Mouse (Mus musculus) urinary bladder, postnatal 25 days (tissue): ENCODE measurements around the gene Slc34a2.

ENCODE experiments used
- DNase-seq: peaks from one replicate; pipeline ENCODE4 v3.0.0; 2022; ENCODE audit warnings: low spot score

Slc34a2 gene

DNA sequence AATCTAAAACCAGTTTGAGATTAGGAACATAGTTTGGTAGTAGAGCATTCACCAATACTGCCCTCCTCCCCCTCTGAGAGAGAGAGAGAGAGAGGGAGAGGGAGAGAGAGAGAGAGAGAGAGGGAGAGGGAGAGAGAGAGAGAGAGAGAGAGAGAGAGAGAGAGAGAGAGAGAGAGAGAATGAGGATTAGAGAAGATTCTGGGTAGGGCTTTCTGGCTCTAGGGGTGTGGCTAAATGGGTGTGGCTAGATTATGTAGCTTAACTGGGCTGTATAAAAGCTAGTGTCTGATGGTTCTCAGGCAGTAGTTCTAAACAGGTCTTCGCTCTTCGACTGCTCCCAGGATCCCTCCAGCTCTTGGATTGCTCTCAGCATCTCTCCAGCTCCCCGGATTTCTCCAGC lies at the start of gene Slc34a2:
Slc34a2 (plus strand) TSS at position 301 of the 400 bp plus-strand sequence.
- no peak for DNase-seq

DNA sequence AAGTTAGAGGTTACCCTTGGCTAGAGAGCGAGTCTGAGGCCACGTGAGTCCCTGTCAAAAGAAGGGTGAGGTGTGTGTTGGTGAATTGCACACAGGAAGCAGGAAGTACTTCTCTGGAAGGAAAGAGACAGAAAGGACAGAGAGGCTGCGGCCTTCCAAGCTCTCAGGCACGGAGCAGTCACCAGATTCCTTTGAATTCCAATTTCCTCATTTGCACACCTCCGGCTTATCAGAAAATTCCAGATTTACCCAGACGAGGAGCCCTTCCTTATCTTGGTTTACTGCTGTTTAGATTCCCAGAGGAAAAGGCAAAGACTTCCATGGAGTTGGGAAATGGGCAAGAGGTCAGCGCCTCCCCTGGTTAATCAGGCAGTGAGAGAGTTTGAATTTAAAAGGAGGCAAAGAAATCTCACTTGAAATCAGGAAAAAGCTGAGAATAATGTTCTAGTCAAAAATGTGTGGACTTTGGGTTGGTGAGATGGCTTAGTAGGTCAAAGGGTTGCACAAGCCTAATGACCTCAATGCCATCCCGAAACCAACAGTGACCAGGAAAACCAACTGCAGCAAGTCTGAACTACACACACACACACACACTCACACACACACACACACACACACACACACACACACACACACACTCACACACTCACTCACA lies 47.1 kb upstream of the Slc34a2 start:
- no peak for DNase-seq

DNA sequence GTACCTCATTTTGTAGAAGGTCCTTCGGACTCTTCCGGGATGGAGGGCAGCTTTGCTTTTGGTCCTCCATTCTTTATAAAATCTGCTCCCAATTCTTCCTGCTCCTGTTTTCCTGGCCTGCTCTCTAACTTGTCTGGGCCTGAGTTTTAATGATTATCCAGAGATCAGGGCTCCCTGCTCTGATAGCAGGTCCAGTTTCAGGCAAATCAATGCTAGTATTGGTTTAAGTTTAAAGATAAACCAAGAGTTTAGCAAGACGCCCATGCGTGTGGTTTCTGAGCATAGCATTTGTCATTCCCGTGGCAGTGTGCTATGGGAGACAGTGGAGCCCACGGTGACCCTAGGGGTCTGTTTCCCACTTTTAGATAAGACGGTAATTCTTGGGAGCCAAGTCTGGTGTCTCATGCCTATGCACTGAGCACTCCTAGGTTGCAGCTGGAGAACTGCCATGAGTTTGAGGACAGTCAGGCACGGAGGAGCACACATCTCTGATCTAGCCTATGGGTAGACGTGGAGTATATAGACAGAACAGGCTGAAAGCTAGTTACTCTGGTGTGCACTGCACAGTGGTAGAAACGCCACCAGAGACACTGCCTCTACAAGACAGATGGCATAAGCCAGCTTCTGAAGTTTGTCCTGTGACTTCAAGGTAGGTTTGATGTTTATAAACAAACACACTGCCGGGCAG lies 45.5 kb upstream of the Slc34a2 start:
- no peak for DNase-seq

DNA sequence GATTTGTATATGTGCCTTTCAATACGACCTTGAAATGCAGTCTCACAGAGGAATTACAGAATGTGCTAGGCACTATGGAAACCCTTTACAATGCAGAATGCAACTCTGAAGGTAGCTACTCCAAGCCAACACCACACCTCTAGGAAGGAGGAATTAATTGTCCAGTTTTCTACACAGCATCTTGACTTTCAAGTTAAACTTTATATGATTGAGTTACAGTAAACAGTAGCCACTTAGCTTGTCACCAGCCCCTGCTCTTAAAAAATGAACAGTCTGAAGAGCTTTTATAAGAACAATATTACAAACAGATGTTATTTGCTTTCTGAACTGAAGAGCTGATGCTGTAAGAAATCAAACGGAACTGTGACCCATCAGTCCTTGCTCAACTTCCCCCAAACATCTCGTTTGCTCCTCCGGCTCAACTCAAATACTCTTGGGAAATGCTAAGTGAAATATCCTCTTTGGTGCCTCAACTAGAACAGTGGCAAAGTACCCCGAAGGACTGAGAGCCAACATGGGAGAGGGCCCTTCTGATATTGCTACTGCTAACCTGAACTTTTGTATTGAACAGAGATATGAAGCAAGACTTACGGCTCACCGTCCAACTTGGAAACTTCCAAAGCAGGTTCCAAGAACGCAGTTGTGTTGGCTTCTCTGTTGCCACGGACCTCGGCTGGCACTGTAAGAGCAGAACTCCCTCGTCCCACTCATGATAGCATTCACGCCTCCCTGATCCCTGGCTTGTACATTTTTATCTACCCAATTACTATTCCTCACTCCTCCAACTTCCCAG lies 44.2 kb upstream of the Slc34a2 start:
- DNase-seq = no peak

DNA sequence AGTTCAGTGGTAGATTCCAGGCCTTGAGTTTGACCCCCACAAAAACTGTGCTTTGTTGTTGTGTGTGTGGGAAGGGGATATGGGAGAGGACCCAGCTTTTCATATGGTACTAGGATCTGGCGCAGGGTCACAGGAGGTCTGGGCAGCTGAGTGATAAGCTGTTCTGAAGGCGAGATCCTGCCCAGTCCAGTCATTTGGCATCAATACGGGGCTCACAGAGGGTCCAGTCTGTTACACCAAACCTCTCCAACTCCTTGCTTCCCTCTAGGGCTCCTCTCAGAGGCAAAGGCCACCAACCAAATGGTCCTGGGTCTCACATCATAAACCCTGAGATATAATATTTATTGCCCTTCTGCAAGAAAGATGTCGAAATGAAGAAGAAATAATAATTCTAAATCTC lies 42.4 kb upstream of the Slc34a2 start:
- no peak for DNase-seq

DNA sequence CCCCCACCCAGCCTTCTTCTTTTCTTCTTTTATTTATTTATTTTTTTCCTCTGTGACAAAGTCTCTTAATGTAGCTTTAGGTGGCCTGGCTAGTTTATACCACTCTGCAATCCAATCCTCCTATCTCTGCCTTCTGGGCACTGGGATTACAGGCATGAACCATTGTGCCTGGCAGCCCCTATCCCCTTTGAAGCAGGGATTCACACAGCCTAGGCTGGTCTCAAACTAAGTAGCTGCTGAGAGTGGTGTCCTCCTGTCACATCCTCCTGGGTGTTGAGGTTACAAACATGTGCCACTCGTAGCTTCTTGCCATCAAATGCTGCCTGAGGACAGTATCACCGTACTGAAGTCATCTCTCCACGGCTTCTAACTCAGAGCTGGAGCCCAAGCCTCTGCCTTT lies 41.7 kb upstream of the Slc34a2 start:
- DNase-seq = no peak

DNA sequence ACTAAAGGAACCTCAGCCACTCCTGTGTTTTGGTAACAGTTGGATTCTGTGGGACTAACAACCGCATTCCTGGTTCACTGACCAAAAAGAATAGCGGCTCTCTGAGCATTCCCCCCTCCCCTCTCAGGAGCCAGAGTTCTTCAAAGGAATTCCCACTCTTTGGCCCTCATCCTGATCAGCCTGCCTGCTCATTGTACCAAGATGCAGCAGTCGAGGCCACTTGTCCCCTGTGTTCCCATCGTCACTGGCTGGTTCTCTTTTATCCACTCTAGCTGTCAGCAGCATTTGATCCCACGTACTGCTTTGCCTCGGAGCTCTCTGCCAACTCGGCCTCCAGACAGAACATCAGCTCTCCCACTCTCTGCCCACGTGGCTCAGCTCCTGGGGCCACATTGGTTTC lies 41.3 kb upstream of the Slc34a2 start:
- DNase-seq = no peak

DNA sequence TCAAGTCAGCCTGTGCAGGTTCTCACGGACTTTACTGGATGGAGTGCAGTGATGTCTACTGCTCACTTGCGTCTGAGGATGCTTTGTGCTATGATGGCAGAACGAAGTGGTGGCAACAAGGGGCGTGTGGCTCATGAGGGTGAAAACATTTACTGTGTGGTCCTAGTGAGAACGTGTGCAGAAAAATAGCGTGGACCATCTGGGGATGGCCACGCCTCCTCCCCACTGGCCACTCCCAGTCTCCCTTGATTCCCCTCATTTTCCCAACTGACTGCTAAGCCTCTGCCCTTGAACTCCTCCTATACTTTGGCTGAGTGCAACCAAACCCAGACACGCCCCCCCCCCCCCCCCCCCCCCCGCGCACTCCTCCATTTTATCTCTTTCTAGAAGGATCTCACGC lies 40.8 kb upstream of the Slc34a2 start:
- no peak for DNase-seq

DNA sequence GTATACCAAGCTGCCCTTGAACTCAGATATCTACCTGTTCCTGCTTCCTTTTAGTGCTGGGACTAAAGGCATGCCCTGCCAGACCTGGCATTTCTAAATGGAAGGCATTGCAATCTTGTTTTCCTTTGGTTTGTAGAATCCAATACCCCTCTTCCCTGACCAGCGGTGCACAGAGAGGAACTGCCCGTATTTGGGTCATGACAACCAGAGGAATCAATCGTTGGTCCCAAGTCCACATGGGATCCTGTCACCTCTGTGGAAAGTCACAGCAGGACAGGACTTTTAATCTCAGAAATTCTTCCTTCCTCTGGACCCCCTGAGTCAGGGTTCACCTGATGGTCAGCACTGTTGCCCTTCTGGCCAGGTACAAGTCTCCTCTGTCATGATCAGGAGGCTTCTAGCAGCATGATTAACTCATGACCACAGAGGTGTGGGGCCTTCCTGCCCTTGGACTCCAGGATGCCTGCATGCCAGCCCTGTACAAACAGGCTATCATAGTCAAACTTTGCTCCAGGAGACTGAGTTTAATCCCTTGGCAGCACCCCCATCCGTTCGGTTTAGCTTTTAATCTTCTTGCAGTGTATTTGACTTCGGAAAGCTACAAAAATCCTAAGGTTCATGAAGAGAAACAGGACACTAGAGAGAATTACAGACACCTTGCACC lies 39.7 kb upstream of the Slc34a2 start:
- no peak for DNase-seq

DNA sequence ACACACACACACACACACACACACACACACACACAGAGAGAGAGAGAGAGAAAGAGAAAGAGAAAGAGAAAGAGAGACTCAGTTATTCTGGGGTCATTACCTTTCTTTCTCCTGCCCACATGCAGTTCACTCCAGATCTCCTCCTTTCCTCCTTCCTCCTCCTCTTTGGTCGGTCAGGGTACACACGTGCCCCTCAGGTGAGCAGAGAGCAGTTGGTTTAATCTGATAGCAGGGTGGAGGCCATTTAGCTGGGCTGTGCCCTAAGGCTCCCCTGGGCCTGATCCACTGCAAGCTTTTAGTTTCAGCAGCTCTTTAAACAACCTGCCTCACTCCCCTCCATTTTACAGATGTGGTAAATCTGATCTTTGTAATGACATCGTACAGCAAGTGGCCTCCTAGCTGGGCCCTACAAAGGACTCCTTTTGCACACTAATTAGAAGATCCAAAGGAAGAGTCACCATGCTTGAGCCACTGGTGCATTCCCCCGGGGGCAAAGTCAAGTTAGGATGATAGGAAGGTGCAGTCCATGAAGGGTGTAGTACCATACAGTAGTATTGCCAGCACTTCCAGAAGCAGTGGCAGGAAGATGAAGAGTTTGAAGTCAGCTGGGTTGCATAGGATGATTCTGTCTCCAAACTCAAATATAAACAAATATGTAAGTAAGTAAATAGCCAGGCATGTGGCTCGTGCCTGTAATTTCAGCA lies 37.6 kb upstream of the Slc34a2 start:
- no peak for DNase-seq

DNA sequence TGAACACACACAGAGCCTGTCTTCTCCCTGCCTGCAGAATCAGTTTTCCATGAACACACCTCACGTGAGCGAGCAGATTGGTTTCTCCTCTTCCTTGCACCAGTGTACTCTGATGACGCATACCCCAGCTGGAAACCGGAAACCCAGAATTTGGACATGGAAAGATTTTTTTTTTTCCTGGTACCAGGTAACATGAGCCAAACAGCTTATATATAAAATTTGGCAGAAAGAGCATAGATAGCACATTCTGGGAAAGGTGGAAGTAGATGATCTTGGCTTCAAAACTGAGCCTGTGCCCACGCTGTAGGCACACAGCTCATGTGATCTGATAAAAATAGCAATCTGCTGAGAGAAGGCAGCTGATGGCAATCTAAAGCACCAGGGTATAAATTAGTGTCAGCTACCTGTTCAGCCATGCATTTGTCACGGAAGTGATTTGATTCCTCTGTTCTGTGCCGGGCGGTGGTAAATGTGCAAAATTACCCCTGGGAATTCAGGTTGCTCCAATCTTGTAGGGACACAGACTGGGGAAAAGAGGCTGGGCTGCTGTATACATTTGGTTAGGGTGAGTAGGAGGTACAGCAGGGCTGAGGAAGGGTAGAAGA lies 35.2 kb upstream of the Slc34a2 start:
- DNase-seq = no peak

DNA sequence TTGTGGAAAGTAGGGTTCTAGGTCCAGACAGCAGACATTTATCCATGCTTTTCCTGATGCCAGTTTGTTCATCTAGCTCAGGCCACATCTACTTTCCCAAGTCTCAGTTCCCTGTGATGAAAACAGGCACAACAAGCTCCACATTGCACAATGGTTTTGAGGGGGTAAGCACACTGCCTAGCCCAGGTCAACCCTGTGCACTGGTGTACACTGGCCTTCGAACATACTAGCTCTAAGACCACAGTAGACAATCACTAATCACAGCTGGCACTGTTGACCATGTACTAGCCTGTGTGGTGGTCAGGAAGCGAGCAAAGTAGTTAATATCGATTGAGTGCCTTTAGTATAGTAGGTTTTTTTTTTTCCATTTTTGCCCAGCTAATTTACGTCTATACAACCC lies 34.4 kb upstream of the Slc34a2 start:
- no peak for DNase-seq

DNA sequence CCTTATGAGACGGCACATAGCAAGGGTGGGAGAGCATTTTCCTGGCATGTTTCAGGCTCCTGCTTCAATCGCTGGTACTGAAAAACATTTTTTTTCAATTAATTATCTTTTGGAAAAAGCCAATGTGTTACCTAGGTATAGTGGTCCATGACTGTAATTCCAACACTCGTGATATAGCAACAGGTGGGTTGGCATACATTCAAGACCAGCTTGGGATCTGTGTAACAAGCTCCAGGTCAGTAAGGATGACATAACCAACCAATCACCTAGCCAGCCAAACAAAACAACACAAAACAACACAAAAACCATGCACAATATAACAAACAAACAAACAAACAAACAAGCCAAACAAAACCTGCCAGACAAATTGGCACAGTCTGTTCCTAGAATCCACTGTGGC lies 33.9 kb upstream of the Slc34a2 start:
- DNase-seq = no peak

DNA sequence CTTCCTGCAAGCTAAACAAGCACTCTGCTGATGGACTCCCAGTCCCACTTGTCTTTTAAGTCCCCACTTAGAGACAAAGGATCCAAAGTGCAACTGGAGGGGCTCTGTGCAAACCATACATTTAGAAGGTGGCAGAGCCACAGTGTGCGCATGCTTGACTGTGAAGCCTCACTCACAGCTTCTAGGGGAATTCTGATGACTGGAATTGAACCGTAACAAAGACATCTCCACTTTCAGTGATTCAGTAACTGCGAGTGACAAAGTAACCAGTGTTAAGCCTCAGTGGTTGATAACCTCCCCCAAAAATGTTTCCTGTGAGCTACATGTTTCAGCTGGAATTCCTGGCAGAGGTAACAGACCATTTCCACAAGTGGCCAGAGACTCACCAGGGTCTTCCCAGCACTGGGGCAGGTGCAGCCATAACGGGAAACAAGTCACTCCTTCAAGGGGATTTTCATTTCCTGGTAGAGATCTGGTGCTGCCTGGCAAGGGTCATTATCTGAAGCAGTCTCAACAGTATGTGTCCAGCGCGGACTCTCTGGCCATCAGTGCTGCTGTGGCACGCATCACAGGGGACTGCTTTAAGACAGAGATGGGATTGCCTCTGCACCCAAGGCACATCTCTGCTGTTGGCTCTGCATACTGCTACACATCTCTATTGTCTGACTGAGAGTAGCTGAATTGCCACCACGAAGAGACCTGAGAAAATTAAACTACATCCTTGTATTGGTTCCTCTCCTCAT lies 28.7 kb upstream of the Slc34a2 start:
- DNase-seq = no peak

DNA sequence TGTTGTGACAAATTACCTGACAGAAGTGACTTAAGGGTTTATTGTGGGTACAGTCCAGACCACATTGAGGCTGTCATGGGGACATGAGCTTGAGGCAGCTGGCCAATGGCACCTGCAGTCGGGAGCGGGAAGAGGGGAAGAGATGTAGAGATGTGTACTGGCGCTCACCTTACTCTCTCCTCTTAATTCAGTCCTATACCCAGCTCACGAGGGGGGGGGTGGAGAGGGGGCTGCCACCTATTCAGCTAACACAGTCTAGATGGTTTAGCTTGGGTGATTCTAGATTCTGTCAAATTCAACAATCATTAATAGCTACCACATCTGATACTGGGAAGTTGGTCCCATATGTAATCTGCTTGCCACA lies 28.1 kb upstream of the Slc34a2 start:
- DNase-seq = no peak

DNA sequence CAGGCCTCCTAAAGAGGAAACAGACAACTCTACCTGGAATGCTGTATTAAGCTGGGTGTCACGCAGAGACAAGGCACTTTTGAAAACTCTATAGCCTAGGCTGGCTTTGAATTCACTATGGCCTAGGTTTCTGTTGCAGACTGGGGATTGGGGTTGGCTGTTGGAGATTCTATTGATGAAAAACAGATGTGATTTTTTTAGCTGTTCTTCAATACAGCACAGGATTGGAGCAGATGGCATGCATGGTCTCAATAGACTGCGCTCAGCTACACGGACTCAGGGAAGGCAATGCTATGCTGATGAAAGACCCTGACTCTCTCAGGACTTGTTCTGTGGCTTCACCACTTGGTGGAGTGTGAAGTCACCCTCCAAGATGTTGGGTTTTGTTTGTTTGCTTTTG lies 26.6 kb upstream of the Slc34a2 start:
- no peak for DNase-seq

DNA sequence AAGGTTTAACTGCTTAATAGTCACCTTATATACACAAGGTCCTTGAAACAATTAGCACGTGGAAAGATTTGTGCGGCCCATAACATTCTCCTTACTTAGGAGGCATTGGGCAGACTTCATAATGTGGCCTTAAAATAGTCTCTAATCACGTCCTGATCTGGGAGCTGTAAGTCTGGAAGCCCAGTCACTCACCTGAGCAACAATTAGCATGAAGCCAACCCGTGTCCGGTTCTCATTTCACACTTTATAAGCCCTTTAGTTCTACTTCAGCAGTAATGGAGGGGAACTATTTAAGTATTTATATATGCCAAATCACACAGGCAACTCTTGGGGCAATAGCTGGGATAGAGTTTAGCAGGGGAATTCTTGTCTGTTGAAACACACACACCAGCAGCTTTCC lies 21.3 kb upstream of the Slc34a2 start:
- DNase-seq = no peak

DNA sequence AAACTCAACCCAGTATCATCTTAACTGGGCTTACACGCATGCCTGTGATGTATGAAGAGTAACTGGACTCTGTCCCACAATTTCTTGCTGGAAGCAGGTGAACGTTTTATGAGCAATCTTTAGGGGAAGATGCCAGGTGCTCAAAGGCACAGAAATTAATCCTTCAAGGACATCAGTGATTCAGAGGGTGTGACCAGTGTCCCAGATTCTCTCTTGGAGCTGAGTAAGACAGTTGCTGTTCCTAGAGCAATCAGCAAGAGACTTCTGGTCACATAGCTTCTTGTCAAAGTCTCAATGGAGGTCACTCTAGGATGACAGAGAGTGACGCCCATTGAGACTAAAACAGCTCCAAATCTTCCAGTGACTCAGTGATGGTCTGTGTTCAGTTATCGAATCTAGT lies 19.6 kb upstream of the Slc34a2 start:
- no peak for DNase-seq

DNA sequence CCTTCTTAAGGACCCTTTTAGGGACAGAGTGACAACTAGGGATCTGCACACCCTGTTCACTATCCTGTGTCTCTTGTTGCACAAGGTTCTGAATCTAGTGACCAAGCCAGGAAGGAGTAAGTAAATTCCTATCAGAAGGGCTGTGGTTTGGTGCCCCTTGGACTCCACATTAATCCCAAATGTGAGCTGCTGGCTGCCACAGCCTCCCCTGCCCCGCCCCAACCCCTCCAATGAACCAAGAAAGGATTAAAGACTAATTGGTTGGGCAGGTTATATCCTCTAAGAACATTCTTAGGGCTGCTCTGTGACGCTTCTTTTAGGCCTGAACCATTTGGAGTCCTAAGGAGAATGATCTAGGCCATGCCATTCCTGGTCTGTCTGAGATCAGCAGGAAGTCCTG lies 14.4 kb upstream of the Slc34a2 start:
- DNase-seq = no peak

DNA sequence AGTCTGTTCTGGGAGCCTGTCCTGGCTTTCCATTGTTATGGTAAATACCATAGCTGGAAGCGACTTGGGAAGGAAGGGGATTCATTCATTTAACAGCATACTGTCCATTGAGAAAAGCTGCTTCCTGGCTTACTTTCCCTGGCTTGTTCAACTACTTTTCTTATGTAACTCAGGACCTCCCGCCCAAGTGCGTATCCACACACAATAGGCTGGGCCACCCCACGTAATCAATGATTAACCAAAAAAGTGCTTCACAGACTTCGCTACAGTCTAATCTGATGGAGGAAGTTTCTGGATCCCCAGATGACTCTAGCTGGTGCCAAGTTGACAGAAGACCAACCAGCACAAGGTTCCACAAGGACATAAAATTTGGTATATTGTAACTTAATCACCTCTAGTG lies 14.0 kb upstream of the Slc34a2 start:
- DNase-seq = no peak
